Mouse (Mus musculus): ENCODE measurements around the gene Dab2ip.

Dab2ip gene

DNA sequence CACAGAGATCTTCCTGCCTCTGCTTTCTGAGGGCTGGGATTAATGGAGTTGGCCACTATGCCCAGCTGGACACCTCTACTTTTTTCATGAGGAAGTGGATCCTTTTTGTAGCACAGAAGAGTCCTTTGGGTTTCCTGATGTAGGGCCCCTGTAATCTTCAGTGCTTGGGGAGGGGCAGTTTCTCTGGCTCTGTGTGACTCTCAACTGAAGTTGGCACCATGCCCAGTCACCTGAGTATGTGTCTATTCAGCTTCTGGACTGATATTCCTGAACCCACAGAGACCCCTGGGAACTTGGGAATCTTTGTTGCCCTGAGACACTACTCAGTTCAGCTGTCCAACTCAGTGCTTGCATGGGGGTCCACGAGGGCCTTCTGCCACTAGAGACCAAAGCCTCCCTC lies 37.0 kb downstream of the Dab2ip start:
- no peak for DNase-seq (ENCODE audit: low spot score)

DNA sequence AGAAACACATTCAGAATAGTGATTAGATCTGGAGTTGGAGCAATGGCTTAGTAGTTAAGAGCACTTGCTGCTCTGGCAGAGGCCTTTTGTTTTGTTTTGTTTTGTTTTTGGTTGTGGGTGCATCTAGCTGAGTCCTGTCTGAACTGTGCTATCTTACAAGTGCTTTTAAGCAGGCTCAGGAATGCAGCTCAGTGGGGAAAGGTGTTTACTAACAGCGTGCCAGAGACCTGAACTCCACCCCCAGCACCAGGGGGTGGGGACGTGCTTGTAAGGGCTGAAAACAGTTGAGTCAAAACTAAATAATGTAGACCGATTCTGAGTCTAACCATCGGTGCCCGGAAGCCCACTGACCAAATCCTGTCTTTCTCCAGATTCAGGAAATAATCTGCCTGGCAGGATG lies 37.7 kb downstream of the Dab2ip start:
- DNase-seq (ENCODE audit: low spot score): no peak

DNA sequence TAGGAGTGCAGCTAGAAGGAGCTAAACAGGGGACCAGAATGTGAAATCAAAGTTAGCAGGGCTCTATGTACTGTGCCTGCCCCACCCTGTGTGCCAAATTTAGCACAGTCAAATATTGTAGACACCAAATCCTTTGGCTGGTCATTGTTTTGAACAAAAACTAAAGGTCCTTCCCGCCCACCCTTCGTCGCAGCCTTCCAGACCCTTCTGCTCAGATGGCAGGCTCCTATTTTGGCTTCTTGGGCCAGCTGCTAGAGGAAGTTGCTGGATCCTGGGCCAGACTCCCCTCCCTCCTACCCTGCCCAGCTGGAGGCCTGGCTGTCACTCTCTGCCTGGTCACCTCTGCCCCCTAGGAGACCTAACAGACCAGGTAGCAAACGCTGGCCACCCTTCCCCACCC lies 38.7 kb downstream of the Dab2ip start:
- DNase-seq (ENCODE audit: low spot score): no peak

DNA sequence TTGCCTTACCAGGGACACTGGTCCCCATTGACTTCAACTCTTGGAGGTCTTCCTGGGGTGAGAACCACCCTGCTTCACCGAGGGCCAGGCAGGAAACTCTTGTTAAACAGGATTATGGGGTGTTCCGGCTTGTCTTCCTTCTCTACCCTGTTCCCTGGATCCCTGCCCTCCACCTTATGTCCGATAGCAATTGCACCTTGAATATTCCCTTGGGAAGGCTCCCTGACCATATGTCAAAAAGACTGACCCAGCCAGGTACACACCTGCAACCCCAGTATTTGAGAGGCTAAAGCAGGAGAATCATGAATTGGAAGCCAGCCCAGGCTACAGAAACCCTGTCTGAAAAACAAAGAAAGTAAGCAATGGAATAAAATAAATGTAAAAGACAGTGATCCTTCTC lies 40.8 kb downstream of the Dab2ip start:
- DNase-seq (ENCODE audit: low spot score): no peak

DNA sequence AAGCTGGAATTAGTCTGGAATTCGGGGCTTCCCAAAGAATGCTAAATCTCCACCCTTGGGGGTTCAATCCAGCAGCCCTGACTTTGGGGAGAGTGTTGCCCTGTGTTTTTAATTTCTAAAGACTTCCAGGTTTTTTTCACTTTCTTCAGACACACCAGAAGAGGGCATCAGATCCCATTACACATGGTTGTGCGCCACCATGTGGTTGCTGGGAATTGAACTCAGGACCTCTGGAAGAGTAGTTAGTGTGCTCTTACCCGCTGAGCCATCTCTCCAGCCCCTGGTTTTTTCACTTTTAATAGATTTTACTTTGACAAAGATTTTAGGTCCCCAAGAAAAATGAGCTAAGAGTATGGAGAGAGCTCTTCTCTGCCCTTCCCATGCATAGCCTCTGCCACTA lies 43.6 kb downstream of the Dab2ip start:
- DNase-seq (ENCODE audit: low spot score): no peak

DNA sequence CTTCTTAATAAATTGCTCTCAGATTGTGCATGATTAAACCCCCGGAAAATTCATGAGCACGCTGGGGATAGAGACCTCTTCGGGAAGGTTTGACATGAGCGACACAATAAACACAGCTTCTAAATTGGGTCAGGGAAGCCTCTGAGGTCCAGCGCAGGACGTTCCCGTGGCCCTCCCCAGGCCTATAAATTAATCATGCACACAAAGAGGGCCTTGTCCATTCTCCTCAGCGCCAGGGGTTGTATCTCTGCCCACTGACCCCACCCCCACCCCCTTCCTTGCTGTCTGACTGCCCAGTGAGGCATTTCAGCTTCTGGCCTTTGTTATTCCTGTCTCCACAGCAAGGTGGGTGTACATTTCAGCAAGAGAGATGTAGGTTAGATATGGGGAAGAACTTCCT lies 49.4 kb downstream of the Dab2ip start:
- peak; percentile 72 for DNase-seq (ENCODE audit: low spot score)

DNA sequence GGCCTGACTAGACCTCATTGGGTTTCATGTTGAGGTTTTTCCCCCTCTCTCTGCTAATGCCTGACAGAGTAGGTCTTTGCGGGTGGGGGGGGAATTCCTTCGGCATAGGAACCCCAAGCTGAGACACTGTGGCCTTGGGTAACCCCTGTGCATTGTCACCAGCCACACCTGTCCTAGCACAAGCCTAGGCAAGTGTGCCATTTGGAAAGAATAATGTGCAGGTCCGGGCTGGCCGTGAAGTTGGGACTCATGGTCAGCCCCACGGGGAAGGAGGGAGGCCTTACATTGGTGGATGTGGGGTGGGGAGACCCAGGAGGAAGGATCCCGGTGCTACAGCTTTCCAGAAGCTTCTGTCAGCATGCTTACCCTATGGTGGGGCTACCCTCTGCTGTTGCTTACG lies 50.8 kb downstream of the Dab2ip start:
- DNase-seq (ENCODE audit: low spot score): no peak

DNA sequence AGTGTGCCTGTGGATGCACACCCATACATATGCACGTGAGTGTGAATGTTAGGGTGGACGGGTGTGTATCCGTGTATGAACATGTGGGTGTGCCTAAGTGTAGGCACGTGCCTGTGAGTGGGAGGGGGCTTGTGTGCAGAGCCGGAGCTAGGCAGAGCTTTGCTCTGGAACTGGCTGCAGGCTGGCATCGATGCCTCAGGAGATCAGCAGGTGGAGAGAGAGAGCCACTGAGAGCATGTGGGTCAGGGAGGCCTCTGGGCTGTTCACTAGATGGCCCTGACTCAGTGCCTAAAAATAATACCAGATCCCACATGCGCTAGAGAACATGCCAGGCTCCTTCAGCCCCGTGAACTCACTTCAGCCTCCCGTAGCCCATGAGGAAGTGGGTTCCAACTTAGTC lies 51.3 kb downstream of the Dab2ip start:
- peak; percentile 62 for DNase-seq (ENCODE audit: low spot score)

DNA sequence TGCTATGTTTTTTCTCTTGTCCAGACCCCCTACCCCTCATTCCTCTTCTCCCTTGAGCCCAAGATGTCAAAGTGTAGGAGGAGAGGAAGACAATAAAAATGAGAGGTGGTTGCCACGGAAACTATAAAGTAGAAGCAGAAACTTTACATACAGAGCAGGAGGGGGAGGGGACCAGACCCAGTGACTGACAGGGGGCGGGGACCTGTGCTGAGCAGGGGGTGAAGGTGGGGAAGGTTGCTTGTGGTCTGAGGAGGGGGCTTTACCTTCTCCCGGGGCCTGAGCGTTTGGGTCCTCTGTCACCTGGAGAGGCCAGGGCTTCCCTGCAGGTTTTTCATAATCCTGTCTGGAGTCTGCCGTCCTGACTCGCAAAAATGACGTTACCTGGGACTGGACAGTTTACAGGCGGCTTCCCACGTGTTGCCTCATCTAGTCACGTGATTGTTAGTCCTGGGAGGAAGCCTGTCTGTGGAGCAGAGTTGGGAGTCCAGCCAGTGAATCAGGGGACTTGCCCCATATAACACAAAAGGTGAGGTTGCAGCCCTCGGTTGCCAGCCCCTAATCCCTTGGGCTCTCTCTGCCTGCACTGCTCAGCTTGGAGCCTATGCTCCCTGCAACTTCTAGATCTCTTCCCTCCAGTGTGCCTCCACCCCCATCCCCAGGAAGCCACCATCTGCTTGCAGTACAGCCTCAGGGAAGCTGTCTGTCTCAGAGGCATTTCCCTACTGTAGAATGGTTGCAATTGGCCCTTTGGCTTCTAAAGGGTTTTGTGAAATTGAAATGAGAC lies 52.3 kb downstream of the Dab2ip start:
- DNase-seq (ENCODE audit: low spot score): no peak

DNA sequence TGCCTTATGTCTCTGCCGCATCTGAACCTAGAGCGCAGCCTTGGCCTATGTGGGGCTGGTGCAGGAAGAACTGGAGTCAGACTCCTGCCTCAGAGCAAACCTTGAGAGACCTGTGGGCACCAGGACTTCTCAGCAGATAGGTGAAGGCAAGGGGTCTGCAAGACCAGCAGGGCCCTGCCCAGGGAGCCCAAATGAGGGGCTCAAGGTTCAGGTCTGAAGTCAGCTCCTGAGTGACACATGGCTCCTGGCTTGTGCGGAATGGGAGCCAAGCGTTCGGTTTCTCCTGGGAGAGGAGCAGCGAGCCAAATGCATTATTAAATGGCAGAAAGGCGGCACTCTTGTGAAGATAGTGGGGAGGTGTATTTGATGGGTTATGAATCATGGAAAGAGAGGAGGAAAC lies 52.9 kb downstream of the Dab2ip start:
- DNase-seq (ENCODE audit: low spot score): no peak

DNA sequence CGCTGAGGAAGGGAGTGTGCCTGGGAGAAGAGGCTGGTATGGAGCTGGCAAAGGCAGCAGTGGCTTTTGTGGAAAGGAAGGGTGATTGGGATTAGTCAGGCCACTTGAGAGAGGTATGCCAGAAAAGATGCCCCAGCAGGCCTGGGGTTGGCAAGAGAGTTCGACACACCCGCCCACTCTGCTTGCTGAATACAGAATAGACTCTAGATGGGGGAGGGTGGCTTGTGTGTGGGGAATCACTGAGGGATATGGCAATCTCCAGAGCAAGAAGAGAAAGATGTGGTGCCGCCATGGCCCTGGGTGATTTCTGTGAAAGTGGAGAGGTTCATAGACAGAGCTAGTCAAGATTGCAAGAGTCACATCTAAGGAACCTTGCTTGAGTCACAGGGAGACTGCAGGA lies 53.6 kb downstream of the Dab2ip start:
- no peak for DNase-seq (ENCODE audit: low spot score)

DNA sequence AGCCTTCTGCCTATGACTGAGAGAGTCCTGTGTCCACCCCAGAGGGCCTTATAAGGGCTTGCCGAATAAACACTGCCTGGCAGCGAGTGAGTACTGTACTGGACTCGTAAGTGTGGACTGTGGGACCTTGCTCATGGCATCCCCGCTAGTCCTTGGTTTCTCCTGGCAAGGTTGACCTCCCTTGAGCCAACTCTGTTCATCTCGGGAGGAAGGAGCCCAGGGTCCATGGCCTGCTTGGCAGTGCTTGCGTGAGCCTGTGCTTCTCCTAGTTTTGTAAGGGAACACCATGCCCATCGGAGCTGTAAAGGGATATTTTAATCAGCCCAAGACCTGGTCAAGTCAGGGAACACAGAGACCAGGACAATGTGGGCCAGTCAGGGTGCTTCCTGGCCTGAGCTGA lies 54.2 kb downstream of the Dab2ip start:
- DNase-seq (ENCODE audit: low spot score): no peak

DNA sequence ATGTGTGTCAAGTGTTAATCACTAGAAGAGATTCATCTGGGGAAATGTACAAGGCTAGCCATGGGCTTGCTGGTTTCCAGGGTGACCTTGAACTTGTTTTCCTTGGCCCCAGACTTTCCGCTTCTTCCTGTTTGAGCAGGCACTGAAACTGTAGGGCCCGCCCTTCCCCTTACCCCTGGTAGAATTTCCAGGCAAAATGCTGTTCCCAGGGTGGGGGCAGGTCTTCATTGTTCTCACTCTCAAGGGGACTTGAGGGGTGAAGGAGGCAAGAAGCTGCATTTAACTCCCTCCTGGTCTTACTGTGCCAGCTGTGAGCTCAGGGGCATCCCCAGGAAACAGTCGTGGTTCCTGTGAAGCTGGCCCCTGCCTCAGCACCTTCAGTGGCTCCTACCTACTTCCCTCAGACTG lies 55.9 kb downstream of the Dab2ip start:
- DNase-seq (ENCODE audit: low spot score): no peak

DNA sequence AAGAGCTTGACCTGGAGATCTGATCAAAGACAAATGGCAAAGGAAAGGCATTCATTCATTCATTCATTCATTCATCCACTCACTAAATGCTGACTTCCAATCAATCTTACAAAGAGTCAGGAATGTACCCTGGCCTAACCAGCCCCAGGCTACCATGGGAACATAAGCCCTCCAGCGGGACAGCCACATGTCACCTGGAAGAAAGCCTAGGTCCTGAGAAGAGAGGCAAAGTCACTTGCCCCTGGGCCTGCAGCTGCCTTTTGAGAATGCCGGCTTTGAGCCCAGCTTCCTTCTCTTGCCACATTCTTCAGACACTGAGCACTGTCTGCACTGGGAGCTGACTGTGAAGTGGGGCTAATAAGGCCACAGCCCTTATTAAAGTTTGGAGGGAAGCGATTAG lies 56.3 kb downstream of the Dab2ip start:
- no peak for DNase-seq (ENCODE audit: low spot score)

DNA sequence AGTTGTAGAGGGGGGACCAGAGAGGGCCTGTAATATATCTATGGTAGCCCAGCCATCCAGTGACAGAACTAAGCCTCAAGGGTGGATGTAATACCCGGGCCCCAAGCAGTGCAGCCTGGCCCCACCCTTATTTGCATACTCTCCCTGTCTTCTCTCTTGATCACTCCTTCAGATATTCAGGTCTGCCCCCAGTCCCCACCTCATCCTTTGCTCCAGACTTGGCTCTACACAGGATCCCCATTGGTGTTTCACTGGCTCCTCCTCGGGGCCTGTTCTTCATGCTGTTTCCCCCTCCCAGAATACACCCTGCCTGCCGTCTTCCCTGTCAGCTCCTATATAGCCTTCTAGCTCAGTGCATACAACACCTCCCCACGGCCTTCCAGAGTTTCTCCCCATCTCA lies 57.3 kb downstream of the Dab2ip start:
- no peak for DNase-seq (ENCODE audit: low spot score)

DNA sequence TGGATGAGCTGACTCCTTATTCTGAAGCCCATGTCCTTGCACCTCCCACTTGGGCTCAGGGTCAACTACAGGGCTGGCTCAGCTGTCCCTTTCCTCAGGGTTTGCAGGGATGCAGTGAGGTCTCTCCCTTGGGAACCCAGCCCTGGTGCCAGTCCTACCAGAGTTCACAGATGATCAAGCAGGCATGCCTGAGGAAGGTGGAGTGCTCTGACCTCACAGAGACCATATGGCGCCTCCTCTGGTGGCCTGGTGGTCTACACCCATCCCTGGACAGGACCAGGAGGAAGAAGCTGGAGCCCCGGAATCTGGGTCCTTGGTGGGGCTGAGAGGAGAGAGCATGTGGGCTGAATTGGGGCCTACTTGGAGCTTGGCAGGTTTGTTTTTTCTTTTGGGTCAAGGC lies 57.9 kb downstream of the Dab2ip start:
- DNase-seq (ENCODE audit: low spot score): peak; percentile 47

DNA sequence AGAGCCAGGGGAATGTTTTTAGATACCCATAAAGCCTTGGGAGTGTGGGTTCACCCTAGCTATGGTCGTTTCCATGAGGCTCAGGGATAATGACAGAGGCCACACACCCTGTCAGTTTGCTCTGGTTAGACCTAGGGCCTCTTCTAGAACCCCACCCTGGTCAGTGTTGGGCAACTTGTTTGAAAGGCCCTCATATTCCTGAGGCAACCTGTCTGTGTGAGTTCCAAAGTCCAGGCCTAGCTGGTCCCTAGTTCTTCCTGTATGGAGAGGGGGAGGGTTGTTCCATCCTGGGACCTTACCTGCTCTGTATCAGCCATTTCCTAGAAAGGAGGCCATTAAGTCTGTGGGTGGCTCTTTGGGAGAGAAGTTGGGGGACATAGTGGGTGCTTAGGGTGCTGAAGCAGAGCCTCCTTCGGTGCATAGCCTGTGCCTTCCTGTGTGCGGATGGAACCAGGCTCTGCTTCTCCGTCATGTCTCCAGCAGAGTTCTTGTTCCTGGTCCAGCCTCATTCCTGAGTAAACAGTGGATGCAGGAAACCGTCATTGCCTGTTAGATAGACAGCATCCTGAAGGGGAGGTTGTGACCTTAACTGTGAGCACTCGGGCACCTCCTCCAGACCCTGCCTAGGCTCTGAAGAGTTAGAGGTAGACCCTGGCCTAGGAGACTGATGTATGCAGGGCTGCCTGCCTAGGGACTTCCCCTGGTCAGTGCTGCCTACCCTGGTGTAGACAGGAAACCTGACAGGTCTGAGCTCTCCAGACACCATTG lies 59.0 kb downstream of the Dab2ip start:
- no peak for DNase-seq (ENCODE audit: low spot score)

DNA sequence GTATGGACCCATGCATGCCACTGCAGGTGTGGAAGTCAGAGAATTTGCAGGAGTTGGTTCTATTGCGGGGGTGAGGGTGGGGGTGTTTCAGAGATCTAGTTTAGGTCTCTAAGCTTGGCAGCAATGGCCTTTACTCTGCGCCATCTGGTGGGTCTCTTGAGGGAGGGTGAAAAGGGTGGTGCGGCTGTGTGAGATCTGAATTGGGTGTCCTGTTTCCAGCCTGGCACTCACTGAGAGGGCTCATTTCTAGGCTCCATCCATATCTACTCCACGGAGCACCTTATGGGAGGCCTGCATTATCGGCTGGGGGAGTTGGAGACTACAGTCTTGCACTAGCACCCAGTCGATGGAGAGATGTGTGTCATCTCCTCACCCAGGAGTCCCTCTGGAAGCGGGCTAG lies 60.9 kb downstream of the Dab2ip start:
- no peak for DNase-seq (ENCODE audit: low spot score)

DNA sequence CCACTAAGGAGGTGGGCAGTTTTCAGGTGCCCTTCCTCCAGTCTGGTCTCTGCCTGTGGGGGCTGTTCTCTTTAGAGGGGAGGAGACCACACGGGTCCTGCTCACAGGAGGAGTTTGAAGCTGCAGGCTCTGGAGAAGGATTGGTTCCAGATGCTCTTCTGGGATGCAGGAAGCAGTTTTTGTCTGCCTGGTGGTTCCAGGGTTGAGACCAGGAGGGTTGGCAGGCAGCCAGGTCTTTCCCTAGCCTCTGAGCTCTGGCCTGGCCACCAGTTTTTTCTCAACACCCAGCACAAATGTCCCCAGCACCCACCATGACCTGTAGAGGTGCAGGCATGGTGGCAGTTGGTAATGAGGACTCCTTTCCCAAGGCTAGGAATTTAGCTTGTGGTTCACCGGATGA lies 61.5 kb downstream of the Dab2ip start:
- DNase-seq (ENCODE audit: low spot score): no peak

DNA sequence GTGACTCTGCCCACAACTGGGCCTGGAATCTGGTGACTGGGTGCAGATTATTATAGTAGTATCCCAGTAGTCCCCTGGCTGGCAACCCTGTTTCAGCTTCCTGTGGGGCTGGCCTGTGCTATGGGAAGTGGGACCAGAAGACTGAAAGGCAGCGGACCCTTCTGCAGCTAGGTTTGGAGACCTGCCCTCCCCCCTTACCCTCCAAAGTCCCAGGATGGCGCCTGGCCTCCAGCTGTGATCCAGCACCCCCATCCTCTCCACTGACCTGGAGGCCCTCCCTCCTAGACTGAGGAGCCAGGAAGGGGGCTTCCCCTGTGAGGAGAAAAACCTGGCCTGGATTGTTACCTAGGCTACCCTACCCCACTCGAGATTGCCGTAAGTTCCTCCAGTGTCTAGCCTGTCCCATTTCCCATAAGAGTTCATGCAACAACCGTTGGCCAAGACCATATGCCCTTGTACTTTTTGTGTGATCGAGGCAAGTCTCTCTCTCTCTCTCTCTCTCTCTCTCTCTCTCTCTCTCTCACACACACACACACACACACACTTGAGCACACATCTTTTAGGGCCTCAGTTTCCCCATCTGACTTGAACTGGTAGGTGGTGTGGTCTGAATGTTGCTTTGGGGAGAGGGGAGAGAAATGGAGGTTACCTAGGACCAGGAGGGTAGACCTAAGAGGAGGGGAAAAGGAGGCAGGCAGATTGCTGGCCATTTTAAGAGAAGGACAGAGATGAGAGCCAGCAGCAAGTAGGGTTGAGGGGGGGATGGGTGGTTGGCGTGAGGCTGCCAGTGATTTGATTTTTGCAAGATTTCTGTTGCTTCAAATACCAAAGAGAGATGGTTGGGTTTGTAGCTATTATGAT lies 62.5 kb downstream of the Dab2ip start:
- peak; percentile 69 for DNase-seq (ENCODE audit: low spot score)

DNA sequence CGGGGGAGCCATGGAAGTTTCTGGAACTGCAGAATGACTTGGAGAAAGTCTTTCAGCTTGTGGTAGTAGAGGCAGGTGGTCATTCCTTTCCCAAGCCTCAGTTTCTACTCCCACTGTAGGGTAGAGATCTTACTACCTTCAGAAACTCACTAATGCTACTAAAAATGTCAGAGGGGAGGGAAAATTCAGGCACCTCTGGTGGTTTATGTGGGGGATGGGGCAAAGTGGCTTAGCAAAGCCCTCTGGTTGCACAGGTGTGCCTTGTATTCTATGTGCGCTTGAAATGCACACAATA lies 63.1 kb downstream of the Dab2ip start:
- DNase-seq (ENCODE audit: low spot score): no peak

DNA sequence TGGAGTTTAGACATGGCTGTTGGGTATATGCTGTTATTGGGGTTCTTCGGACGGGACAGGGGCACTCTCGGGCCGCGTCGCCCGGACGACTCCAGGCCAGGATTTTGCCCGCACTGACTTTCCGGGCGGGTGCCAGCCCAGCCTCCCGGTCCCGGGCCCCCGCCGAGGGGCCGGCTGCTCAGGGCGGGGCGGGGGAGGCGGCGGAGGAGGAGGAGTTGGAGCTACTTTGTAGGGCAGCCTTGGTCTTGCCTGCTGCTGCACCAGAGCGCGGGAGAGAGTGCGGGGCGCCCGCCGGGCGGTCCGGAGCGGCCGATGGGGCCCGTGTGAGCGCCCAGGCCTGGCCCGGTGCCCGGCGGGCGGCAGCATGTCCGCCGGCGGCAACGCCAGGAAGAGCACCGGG lies 63.7 kb downstream of the Dab2ip start:
- DNase-seq (ENCODE audit: low spot score): peak; percentile 81

Data from retina, embryonic 14.5 days (tissue).